Mouse (Mus musculus) kidney, embryonic 16.5 days (tissue): ENCODE data around the gene Capn10. TPM values are rescaled to one million over a fixed set of nuclear protein-coding genes. Genes with fewer than 3 reads are reported as not detected.

Source experiments
- ATAC-seq: fragments of 200-750 bp; cut with Nextera tagmentation; 2 replicates; pipeline ENCODE4 v1.8.0; 2017; ENCODE audit warnings: moderate TSS enrichment; ENCODE audit not compliant: low FRiP score, low TSS enrichment
- H3K27ac ChIP-seq: fragments of 300-500 bp; sonication (generic); 2 replicates; pipeline ENCODE4 v1.5.1; 2014; ENCODE audit warnings: low read length
- H3K27me3 ChIP-seq: fragments of 300-500 bp; sonication (generic); 2 replicates; pipeline ENCODE4 v1.6.1; 2014; ENCODE audit warnings: low read length, control low read depth, mixed read lengths; ENCODE audit not compliant: insufficient read depth
- H3K36me3 ChIP-seq: fragments of 300-500 bp; sonication (generic); 2 replicates; pipeline ENCODE4 v1.6.1; 2014; ENCODE audit warnings: low read length, control low read depth, mixed read lengths; ENCODE audit not compliant: insufficient read depth
- H3K4me1 ChIP-seq: fragments of 300-500 bp; sonication (generic); 2 replicates; pipeline ENCODE4 v1.6.1; 2014; ENCODE audit warnings: low read length, control low read depth, mixed read lengths; ENCODE audit not compliant: insufficient read depth
- H3K4me2 ChIP-seq: fragments of 300-500 bp; sonication (generic); replicated peaks from 2 replicates; pipeline ENCODE4 v1.6.1; 2014; ENCODE audit warnings: low read depth, low read length
- H3K4me3 ChIP-seq: fragments of 300-500 bp; sonication (generic); 2 replicates; pipeline ENCODE4 v1.5.1; 2014; ENCODE audit warnings: mild to moderate bottlenecking, low read length
- H3K9ac ChIP-seq: fragments of 300-500 bp; sonication (generic); replicated peaks from 2 replicates; pipeline ENCODE4 v1.6.1; 2014; ENCODE audit warnings: low read length
- H3K9me3 ChIP-seq: fragments of 300-500 bp; sonication (generic); 2 replicates; pipeline ENCODE4 v1.6.1; 2016; ENCODE audit warnings: low read length, control low read depth
- WGBS: fragments of 180-500 bp; shearing (Covaris S2); extraction: QIAGEN DNeasy Blood & Tissue Kit; methylation state at CpG from one replicate; pipeline ENCODE4 v1.1.7; 2014; 5-methylcytosine and 5-hydroxymethylcytosine counted together
- polyA plus RNA-seq: library from polyadenylated mRNA; unstranded; fragments of >200 nt; fragmentation: Nextera tagmentation; extraction: Ambion mirVana; gene quantifications from 2 replicates; pipeline ENCODE4 v1.2.1, GENCODE M21; 2015

The Capn10 gene
- 42.8 and 44.8 TPM in 2 replicates for polyA plus RNA-seq

DNA sequence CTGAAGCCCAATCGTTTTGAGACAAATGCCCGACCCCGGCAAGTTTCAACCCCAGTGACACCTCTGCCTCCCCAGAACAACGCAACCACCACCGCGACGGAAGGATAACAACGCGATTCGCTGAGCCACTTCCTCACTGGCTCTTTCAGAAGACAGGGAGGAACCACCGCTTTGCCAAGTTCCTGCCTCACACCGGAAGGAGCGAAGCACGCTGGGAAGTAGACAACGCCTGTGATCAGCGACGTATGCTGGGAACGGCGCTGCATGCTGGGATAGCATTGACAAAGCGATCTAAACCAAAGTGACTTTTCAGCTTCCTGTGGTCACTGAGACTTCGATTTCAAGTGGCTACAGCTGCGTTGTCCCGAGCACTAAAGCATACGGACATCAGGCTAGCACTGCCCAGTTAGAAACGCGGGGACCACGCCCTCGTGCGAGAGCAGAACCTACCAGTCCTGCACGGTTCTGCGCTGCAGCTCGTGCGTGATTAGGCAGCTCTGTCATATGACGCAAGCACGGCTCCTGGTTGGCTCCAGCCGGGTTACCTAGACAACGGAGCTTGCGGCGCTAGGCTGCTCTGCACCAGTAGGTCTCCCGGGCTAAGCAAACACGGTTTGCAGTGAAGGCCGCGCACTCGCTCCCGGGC lies at the start of gene Capn10:
TSS of gene Capn10 (plus strand) at position 195 of the 646 bp plus-strand sequence.
- Histone ChIP-seq H3K36me3 (peaks cover 12% of the 10 kb centered on the region), H3K9ac (peak within 1 kb of the TSS; percentile 81), H3K4me1 (peaks cover 27% of the 10 kb centered on the region), H3K4me2 (peak within 1 kb of the TSS; percentile 86), H3K27me3 (no peaks in the 10 kb centered on the region), H3K4me3 (peak within 1 kb of the TSS; percentile 72), H3K27ac (peak within 1 kb of the TSS; percentile 99), H3K9me3 (peaks cover 5% of the 10 kb centered on the region; the same call in 1 of the 2 replicates)
- under 1% methylated on average over 45 of the region's 45 CpGs for WGBS
- ATAC-seq, result peak; percentile 100

DNA sequence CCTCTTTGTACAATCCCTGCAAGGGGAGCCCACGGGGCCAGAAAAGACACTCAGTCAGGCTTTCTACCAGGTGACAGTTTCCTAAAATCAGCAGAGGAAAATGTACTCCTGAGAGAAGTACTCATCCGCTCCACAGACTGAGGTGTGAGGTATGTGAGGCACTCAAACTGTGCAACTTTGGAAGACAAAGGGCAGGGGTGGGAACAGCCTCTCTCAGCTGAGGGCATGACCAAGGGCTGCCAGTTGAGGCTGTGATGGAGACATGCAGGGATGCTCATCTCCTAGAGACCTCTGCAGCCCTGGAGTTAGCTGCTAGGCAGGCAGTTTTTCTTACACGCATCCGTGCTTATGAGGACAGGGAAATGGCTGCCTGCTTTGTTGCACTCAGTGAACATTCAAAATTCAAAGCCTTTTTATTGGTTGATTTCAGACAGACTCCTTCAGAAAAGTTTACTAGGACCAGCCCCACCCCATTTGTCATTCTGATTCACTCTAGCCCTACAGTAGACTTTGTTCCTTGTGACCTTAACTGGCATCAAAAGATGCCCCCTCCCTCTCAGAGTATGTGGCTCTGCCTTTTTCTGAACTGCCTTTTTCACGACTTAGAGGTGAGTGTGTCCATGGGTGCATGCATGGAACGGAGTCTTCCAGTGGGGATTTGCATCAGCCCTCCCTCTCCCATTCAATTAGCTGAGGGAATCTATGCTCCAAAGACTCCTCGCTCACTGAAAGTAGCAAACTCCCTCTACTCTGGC lies 45.1 kb upstream of the Capn10 start:
- Histone ChIP-seq H3K9ac (no peak overlapping the region), H3K4me3 (no peak overlapping the region), H3K4me1 (no peaks in the 10 kb centered on the region), H3K27me3 (no peaks in the 10 kb centered on the region), H3K9me3 (no peaks in the 10 kb centered on the region), H3K27ac (no peak overlapping the region), H3K4me2 (no peak overlapping the region), H3K36me3 (no peaks in the 10 kb centered on the region)
- 69% methylated on average over 7 of the region's 7 CpGs for WGBS
- no peak for ATAC-seq

DNA sequence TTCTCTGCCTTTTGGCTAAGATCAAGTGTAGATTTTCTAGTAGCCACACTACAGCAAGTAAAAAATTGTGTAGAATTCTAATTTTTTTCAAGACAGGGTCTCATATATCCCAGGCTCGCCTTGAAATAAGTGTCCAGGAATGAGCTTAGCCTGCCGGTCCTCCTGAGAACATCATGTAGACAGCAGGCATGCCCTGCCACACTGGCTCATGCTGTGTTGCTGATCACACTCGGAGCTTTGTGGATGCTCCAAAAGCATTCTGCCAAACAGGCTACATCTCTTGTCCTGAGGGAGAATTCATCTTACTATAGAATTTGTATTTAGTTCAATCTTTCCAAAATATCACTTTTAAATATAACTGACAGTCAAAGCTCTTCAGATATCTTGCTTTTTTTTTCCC lies 41.4 kb upstream of the Capn10 start:
- no peak overlapping the region for H3K9ac ChIP-seq
- 77% methylated on average over 3 of the region's 3 CpGs for WGBS
- H3K9me3 ChIP-seq, result no peaks in the 10 kb centered on the region
- no peaks in the 10 kb centered on the region for H3K4me1 ChIP-seq
- no peak overlapping the region for H3K4me3 ChIP-seq
- H3K27ac ChIP-seq, result no peak overlapping the region
- no peak overlapping the region for H3K4me2 ChIP-seq
- no peak for ATAC-seq
- no peaks in the 10 kb centered on the region for H3K36me3 ChIP-seq
- no peaks in the 10 kb centered on the region for H3K27me3 ChIP-seq

- Histone ChIP-seq H3K27ac (no peak overlapping the region), H3K4me2 (no peak overlapping the region), H3K9me3 (no peaks in the 10 kb centered on the region), H3K36me3 (no peaks in the 10 kb centered on the region), H3K4me3 (no peak overlapping the region), H3K9ac (no peak overlapping the region), H3K4me1 (no peaks in the 10 kb centered on the region), H3K27me3 (no peaks in the 10 kb centered on the region)
- ATAC-seq, result no peak
- 58% methylated on average over 3 of the region's 3 CpGs for WGBS
These were observed 40.3 kb upstream of the Capn10 start for GRCm38 (mm10) chr1:92893896-92894295.

GRCm38 (mm10) chr1:92895089-92895488 lies 39.1 kb upstream of the Capn10 start:
- Histone ChIP-seq H3K27me3 (no peaks in the 10 kb centered on the region), H3K9ac (no peak overlapping the region), H3K4me1 (no peaks in the 10 kb centered on the region), H3K36me3 (no peaks in the 10 kb centered on the region), H3K27ac (no peak overlapping the region), H3K4me2 (no peak overlapping the region), H3K9me3 (no peaks in the 10 kb centered on the region), H3K4me3 (no peak overlapping the region)
- WGBS, result 13% methylated on average over 3 of the region's 3 CpGs
- peak; percentile 90 for ATAC-seq

DNA sequence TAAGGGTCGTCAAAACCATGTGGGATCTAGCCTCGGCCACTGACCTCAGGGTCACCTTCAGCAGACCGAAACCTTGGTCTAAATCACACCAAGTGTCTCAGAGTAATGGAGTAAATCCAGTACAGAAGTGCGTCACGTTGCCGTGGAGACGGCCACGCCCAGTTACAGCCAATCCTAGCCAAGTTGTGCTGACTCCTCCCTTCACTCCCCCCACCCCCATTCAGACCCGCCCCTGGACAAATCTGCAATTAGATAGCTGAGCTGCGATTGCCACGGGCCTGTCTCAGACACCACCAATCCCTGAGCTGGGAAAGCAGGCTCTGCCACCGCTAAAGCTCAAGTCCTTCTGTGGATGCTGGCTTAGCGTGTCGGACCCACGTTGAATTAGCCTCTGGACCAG lies 31.4 kb upstream of the Capn10 start, which contains the start of gene Ankmy1:
TSS of gene Ankmy1 (minus strand) at position 121 of the 400 bp plus-strand sequence.
- no peak within 1 kb of the TSS for H3K27ac ChIP-seq
- no peaks in the 10 kb centered on the region for H3K27me3 ChIP-seq
- peak within 1 kb of the TSS; percentile 56 for H3K4me2 ChIP-seq
- peak within 1 kb of the TSS; percentile 31; the same call in 1 of the 2 replicates for H3K9ac ChIP-seq
- peak; percentile 57 for ATAC-seq
- no peaks in the 10 kb centered on the region for H3K36me3 ChIP-seq
- peak within 1 kb of the TSS; percentile 38 for H3K4me3 ChIP-seq
- no peaks in the 10 kb centered on the region for H3K9me3 ChIP-seq
- WGBS, result 1% methylated on average over 15 of the region's 15 CpGs
- peaks cover 17% of the 10 kb centered on the region; the same call in 1 of the 2 replicates for H3K4me1 ChIP-seq

- H3K27me3 ChIP-seq, result no peaks in the 10 kb centered on the region
- H3K9me3 ChIP-seq, result no peaks in the 10 kb centered on the region
- H3K4me2 ChIP-seq, result no peak overlapping the region
- peaks cover 19% of the 10 kb centered on the region; the same call in 1 of the 2 replicates for H3K4me1 ChIP-seq
- no peak for ATAC-seq
- 71% methylated on average over 4 of the region's 4 CpGs for WGBS
- H3K9ac ChIP-seq, result no peak overlapping the region
- H3K27ac ChIP-seq, result no peak overlapping the region
- H3K36me3 ChIP-seq, result no peaks in the 10 kb centered on the region
- no peak overlapping the region for H3K4me3 ChIP-seq
These were observed 30.5 kb upstream of the Capn10 start for GRCm38 (mm10) chr1:92903627-92904026.

- Histone ChIP-seq H3K4me2 (no peak overlapping the region), H3K36me3 (no peaks in the 10 kb centered on the region), H3K9me3 (no peaks in the 10 kb centered on the region), H3K9ac (no peak overlapping the region), H3K27me3 (no peaks in the 10 kb centered on the region), H3K4me3 (no peak overlapping the region), H3K27ac (no peak overlapping the region), H3K4me1 (peaks cover 28% of the 10 kb centered on the region)
- ATAC-seq, result no peak
- 90% methylated on average over 2 of the region's 2 CpGs for WGBS
These were observed 28.4 kb upstream of the Capn10 start for GRCm38 (mm10) chr1:92905703-92906310.

DNA sequence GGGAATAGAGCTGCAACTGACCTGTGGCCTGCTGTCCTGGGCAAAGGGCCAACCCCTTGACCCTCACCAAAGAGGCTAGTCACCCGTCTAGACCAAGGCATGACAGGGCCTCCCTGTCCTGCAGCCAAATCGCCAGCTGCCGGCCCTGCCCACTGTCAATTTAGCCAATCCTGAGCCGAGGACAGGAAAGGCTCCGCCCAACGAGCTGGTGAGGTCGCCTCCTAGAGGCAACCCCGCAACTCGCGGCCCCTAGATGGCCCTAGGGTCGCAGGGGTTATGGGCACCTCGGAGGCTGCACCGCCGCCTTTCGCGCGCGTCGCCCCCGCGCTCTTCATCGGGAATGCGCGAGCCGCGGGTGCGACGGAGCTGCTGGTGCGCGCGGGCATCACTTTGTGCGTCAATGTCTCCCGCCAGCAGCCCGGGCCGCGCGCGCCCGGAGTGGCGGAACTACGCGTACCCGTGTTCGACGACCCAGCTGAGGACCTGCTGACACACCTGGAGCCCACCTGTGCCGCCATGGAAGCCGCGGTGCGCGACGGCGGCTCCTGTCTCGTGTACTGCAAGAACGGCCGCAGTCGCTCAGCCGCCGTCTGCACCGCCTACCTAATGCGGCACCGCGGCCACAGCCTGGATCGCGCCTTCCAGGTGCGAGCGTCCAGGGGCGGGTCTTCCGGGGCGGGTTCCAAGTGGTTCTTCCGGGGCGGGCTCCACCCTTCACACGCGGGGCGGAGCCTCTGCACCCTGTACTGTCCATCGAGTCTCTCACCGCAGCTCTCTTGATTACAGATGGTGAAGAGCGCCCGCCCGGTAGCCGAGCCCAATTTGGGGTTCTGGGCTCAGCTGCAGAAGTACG lies 27.2 kb upstream of the Capn10 start, which contains the start of gene Dusp28:
TSS of gene Dusp28 (plus strand) at position 203 of the 853 bp plus-strand sequence.
- WGBS, result under 1% methylated on average over 81 of the region's 81 CpGs
- H3K36me3 ChIP-seq, result no peaks in the 10 kb centered on the region
- H3K9ac ChIP-seq, result peak within 1 kb of the TSS; percentile 71
- peak within 1 kb of the TSS; percentile 80 for H3K4me2 ChIP-seq
- ATAC-seq, result peak; percentile 92
- H3K27ac ChIP-seq, result peak within 1 kb of the TSS; percentile 94
- peaks cover 34% of the 10 kb centered on the region for H3K4me1 ChIP-seq
- H3K27me3 ChIP-seq, result no peaks in the 10 kb centered on the region
- H3K4me3 ChIP-seq, result peak within 1 kb of the TSS; percentile 74
- H3K9me3 ChIP-seq, result no peaks in the 10 kb centered on the region
